Mouse (Mus musculus): ENCODE results near the gene Gan.

GRCm38 (mm10) chr8:117254496-117254895 is 96.6 kb downstream of the Gan start:
- no peak for TF ChIP-seq CTCF (IDR thresholded peaks at IDR 0.05; ENCODE audit: control insufficient read depth, insufficient read depth, insufficient replicate concordance, low read depth, low read length)
- no peak for TF ChIP-seq POLR2A (IDR thresholded peaks at IDR 0.05; ENCODE audit: control insufficient read depth, low read depth, low read length)
